Mouse (Mus musculus) embryonic facial prominence, embryonic 15.5 days (tissue): Measurements from ENCODE around the gene Celf2. TPM values are rescaled to one million over a fixed set of nuclear protein-coding genes. Genes with fewer than 3 reads are reported as not detected.
"Not testable (repeated sequence)": the region's sequence is repeated elsewhere in the genome, so short reads cannot be mapped to it uniquely, and the experiment has no call there.

ENCODE experiments used
- ATAC-seq: fragments of 200-750 bp; cut with Nextera tagmentation; 2 replicates; pipeline ENCODE4 v1.8.0; 2017; ENCODE audit warnings: low read depth, moderate TSS enrichment; ENCODE audit not compliant: insufficient number of reproducible peaks, low FRiP score, low TSS enrichment
- H3K27ac ChIP-seq: fragments of 300-500 bp; sonication (generic); replicated peaks from 2 replicates; pipeline ENCODE4 v1.5.1; 2015; ENCODE audit warnings: mild to moderate bottlenecking, inconsistent platforms
- H3K27me3 ChIP-seq: fragments of 300-500 bp; sonication (generic); 2 replicates; pipeline ENCODE4 v1.6.1; 2015; ENCODE audit warnings: inconsistent platforms
- H3K36me3 ChIP-seq: fragments of 300-500 bp; sonication (generic); 2 replicates; pipeline ENCODE4 v1.6.1; 2015; ENCODE audit warnings: mild to moderate bottlenecking, inconsistent platforms
- H3K4me1 ChIP-seq: fragments of 300-500 bp; sonication (generic); 2 replicates; pipeline ENCODE4 v1.6.1; 2015; ENCODE audit warnings: inconsistent platforms
- H3K4me2 ChIP-seq: fragments of 300-500 bp; sonication (generic); replicated peaks from 2 replicates; pipeline ENCODE4 v1.6.1; 2015; ENCODE audit warnings: mild to moderate bottlenecking, inconsistent platforms
- H3K4me3 ChIP-seq: fragments of 300-500 bp; sonication (generic); replicated peaks from 2 replicates; pipeline ENCODE4 v1.5.1; 2015; ENCODE audit warnings: mild to moderate bottlenecking, inconsistent platforms
- H3K9ac ChIP-seq: fragments of 300-500 bp; sonication (generic); 2 replicates; pipeline ENCODE4 v1.6.1; 2015; ENCODE audit warnings: inconsistent platforms
- H3K9me3 ChIP-seq: fragments of 300-500 bp; sonication (generic); replicated peaks from 2 replicates; pipeline ENCODE4 v1.6.1; 2016; ENCODE audit warnings: inconsistent platforms
- WGBS: fragments of 180-500 bp; shearing (Covaris S2); methylation state at CpG from one replicate; pipeline ENCODE4 v1.1.7; 2015; 5-methylcytosine and 5-hydroxymethylcytosine counted together
- polyA plus RNA-seq: library from polyadenylated mRNA; unstranded; fragments of >200 nt; fragmentation: Nextera tagmentation; extraction: Ambion mirVana; gene quantifications from 2 replicates; pipeline ENCODE4 v1.2.1, GENCODE M21; 2015

Gene Celf2
- polyA plus RNA-seq, 1 experiment from 2014 or later = 59.7 TPM

GRCm38 (mm10) chr2:7319760-7320159 is 189.6 kb downstream of the Celf2 start:
- no peak for ATAC-seq
- H3K9ac ChIP-seq = no peak overlapping the region
- no peaks in the 10 kb centered on the region for H3K27me3 ChIP-seq
- WGBS = 77% methylated on average over 3 of the region's 3 CpGs
- no peaks in the 10 kb centered on the region for H3K9me3 ChIP-seq
- H3K36me3 ChIP-seq = no peaks in the 10 kb centered on the region
- H3K27ac ChIP-seq = no peak overlapping the region
- no peak overlapping the region for H3K4me3 ChIP-seq
- no peaks in the 10 kb centered on the region for H3K4me1 ChIP-seq
- no peak overlapping the region for H3K4me2 ChIP-seq

- Histone ChIP-seq H3K9me3 (no peaks in the 10 kb centered on the region), H3K27me3 (no peaks in the 10 kb centered on the region), H3K9ac (no peak overlapping the region), H3K27ac (no peak overlapping the region), H3K36me3 (no peaks in the 10 kb centered on the region), H3K4me3 (no peak overlapping the region), H3K4me2 (no peak overlapping the region), H3K4me1 (no peaks in the 10 kb centered on the region)
- WGBS = 64% methylated on average over 3 of the region's 3 CpGs
- no peak for ATAC-seq
Observed at GRCm38 (mm10) chr2:7311776-7312175, 197.6 kb downstream of the Celf2 start.

GRCm38 (mm10) chr2:7310840-7311182 is 198.6 kb downstream of the Celf2 start:
- ATAC-seq = no peak
- 82% methylated on average over 2 of the region's 2 CpGs for WGBS
- H3K27ac ChIP-seq = no peak overlapping the region

GRCm38 (mm10) chr2:7310129-7310839 is 199.1 kb downstream of the Celf2 start:
- H3K36me3 ChIP-seq = no peaks in the 10 kb centered on the region
- no peaks in the 10 kb centered on the region for H3K27me3 ChIP-seq
- WGBS = 24% methylated on average over 2 of the region's 2 CpGs
- no peak overlapping the region for H3K4me3 ChIP-seq
- no peak overlapping the region for H3K4me2 ChIP-seq
- no peak for ATAC-seq
- H3K27ac ChIP-seq = no peak overlapping the region
- no peaks in the 10 kb centered on the region for H3K4me1 ChIP-seq
- no peak overlapping the region for H3K9ac ChIP-seq
- H3K9me3 ChIP-seq = no peaks in the 10 kb centered on the region

More at GRCm38 (mm10) chr2:7310840-7311182, 198.6 kb downstream of the Celf2 start:
- no peaks in the 10 kb centered on the region for H3K4me1 ChIP-seq
- no peaks in the 10 kb centered on the region for H3K9me3 ChIP-seq
- no peaks in the 10 kb centered on the region for H3K27me3 ChIP-seq
- no peak overlapping the region for H3K4me3 ChIP-seq
- H3K4me2 ChIP-seq = no peak overlapping the region
- no peaks in the 10 kb centered on the region for H3K36me3 ChIP-seq
- H3K9ac ChIP-seq = no peak overlapping the region

GRCm38 (mm10) chr2:7309324-7309723 is 200.0 kb downstream of the Celf2 start:
- Histone ChIP-seq H3K9me3 (no peaks in the 10 kb centered on the region), H3K4me1 (no peaks in the 10 kb centered on the region), H3K4me2 (no peak overlapping the region), H3K9ac (no peak overlapping the region), H3K4me3 (no peak overlapping the region), H3K27me3 (no peaks in the 10 kb centered on the region), H3K36me3 (no peaks in the 10 kb centered on the region), H3K27ac (no peak overlapping the region)
- 74% methylated on average over 1 of the region's 1 CpGs for WGBS
- ATAC-seq = no peak

- no peak for ATAC-seq
- Histone ChIP-seq H3K27me3 (no peaks in the 10 kb centered on the region), H3K4me3 (no peak overlapping the region), H3K27ac (no peak overlapping the region), H3K4me1 (no peaks in the 10 kb centered on the region), H3K9me3 (no peaks in the 10 kb centered on the region), H3K4me2 (no peak overlapping the region), H3K36me3 (no peaks in the 10 kb centered on the region), H3K9ac (no peak overlapping the region)
- WGBS = 64% methylated on average over 1 of the region's 1 CpGs
Observed at GRCm38 (mm10) chr2:7308731-7309130, 200.6 kb downstream of the Celf2 start.

GRCm38 (mm10) chr2:7287434-7287833 is 221.9 kb downstream of the Celf2 start:
- ATAC-seq = no peak
- 55% methylated on average over 3 of the region's 3 CpGs for WGBS
- H3K4me1 ChIP-seq = no peaks in the 10 kb centered on the region
- H3K36me3 ChIP-seq = no peaks in the 10 kb centered on the region
- H3K4me3 ChIP-seq = no peak overlapping the region
- H3K27ac ChIP-seq = no peak overlapping the region
- no peaks in the 10 kb centered on the region for H3K9me3 ChIP-seq
- H3K27me3 ChIP-seq = no peaks in the 10 kb centered on the region
- H3K4me2 ChIP-seq = no peak overlapping the region
- H3K9ac ChIP-seq = no peak overlapping the region

- H3K9me3 ChIP-seq = no peaks in the 10 kb centered on the region
- ATAC-seq = no peak
- no peak overlapping the region for H3K4me2 ChIP-seq
- 35% methylated on average over 4 of the region's 4 CpGs for WGBS
- H3K27me3 ChIP-seq = no peaks in the 10 kb centered on the region
- H3K4me1 ChIP-seq = 0 out of 2 replicates have a peak, but pooled peaks cover 3% of the 10 kb centered on the region
- no peak overlapping the region for H3K9ac ChIP-seq
- H3K36me3 ChIP-seq = no peaks in the 10 kb centered on the region
- no peak overlapping the region for H3K27ac ChIP-seq
- no peak overlapping the region for H3K4me3 ChIP-seq
Observed at GRCm38 (mm10) chr2:7273214-7273613, 236.1 kb downstream of the Celf2 start.

GRCm38 (mm10) chr2:7270051-7270450 is 239.3 kb downstream of the Celf2 start:
- Histone ChIP-seq H3K36me3 (no peaks in the 10 kb centered on the region), H3K27me3 (no peaks in the 10 kb centered on the region), H3K4me3 (no peak overlapping the region), H3K4me1 (0 out of 2 replicates have a peak, but pooled peaks cover 3% of the 10 kb centered on the region), H3K27ac (no peak overlapping the region), H3K4me2 (no peak overlapping the region), H3K9ac (no peak overlapping the region), H3K9me3 (no peaks in the 10 kb centered on the region)
- no peak for ATAC-seq
- 72% methylated on average over 7 of the region's 7 CpGs for WGBS

- H3K4me2 ChIP-seq = no peak overlapping the region
Observed at GRCm38 (mm10) chr2:7267166-7267565, 242.2 kb downstream of the Celf2 start.

GRCm38 (mm10) chr2:7262668-7263067 is 246.7 kb downstream of the Celf2 start:
- H3K9me3 ChIP-seq, H3K27me3 ChIP-seq, H3K27ac ChIP-seq, ATAC-seq, H3K4me3 ChIP-seq, H3K9ac ChIP-seq, H3K4me1 ChIP-seq, H3K36me3 ChIP-seq, H3K4me2 ChIP-seq: not testable (repeated sequence)

More at GRCm38 (mm10) chr2:7267166-7267565, 242.2 kb downstream of the Celf2 start:
- Histone ChIP-seq H3K9me3 (no peaks in the 10 kb centered on the region), H3K9ac (no peak overlapping the region), H3K4me1 (0 out of 2 replicates have a peak, but pooled peaks cover 3% of the 10 kb centered on the region), H3K27ac (no peak overlapping the region), H3K27me3 (no peaks in the 10 kb centered on the region), H3K36me3 (no peaks in the 10 kb centered on the region), H3K4me3 (no peak overlapping the region)
- 81% methylated on average over 4 of the region's 4 CpGs for WGBS
- no peak for ATAC-seq

- Histone ChIP-seq H3K4me1 (no peaks in the 10 kb centered on the region), H3K4me2 (no peak overlapping the region), H3K27ac (no peak overlapping the region), H3K9me3 (no peaks in the 10 kb centered on the region), H3K4me3 (no peak overlapping the region), H3K9ac (no peak overlapping the region), H3K36me3 (no peaks in the 10 kb centered on the region), H3K27me3 (no peaks in the 10 kb centered on the region)
- no peak for ATAC-seq
- 74% methylated on average over 4 of the region's 4 CpGs for WGBS
Observed at GRCm38 (mm10) chr2:7260186-7260585, 249.2 kb downstream of the Celf2 start.
